Mouse (Mus musculus) CH12.LX (cell line): ENCODE results near the gene Atp2b2.

ENCODE experiments used
- CTCF ChIP-seq, 2 experiments: IDR thresholded peaks in 1 of 2; conservative IDR thresholded peaks in 1 of 2; 2 replicates each; pipeline ENCODE4 v1.5.1; 2011 to 2012; ENCODE audit warnings: low read depth in 2 of 2, low read length in 2 of 2, improper control_type of control experiment in 1 of 2, inconsistent platforms in 1 of 2, mild to moderate bottlenecking in 1 of 2, moderate library complexity in 1 of 2
- EP300 ChIP-seq: IDR thresholded peaks from 2 replicates; pipeline ENCODE4 v1.6.1; 2011; ENCODE audit warnings: low read length, improper control_type of control experiment
- POLR2AphosphoS2 ChIP-seq: IDR thresholded peaks from 2 replicates; pipeline ENCODE4 v1.6.1; 2011; ENCODE audit warnings: low read depth, low read length, improper control_type of control experiment

DNA sequence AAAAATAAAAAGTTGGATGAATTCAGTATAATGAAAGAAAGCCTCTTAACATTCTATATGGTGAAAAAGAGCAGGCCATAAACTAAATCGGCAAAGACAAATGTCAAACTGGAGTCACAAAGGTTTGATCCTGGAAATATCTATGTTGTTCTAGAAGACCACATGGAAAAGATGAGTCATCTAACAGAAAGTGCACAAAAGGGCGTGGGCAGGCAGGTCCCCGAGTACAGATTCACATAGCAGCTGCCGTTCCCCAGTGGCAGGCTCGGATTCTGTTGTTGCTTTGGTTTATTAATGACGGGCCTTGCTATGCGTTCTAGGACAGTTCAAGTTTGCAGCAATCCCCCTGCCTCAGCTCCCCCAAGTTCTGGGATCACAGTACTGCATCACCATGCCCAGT lies 12.9 kb upstream of the Atp2b2 start:
- TF ChIP-seq CTCF (conservative IDR thresholded peaks at IDR 0.05 in 1 of 2, IDR thresholded peaks at IDR 0.05 in 1 of 2; ENCODE audit: low read depth in 2 of 2, low read length in 2 of 2) (no peak), POLR2AphosphoS2 (no peak), EP300 (no peak)
